Mouse (Mus musculus): ENCODE data around the gene Arrb1.
A peak's percentile ranks its signal among the peaks of the same experiment; 100 is the strongest.

Arrb1 gene

DNA sequence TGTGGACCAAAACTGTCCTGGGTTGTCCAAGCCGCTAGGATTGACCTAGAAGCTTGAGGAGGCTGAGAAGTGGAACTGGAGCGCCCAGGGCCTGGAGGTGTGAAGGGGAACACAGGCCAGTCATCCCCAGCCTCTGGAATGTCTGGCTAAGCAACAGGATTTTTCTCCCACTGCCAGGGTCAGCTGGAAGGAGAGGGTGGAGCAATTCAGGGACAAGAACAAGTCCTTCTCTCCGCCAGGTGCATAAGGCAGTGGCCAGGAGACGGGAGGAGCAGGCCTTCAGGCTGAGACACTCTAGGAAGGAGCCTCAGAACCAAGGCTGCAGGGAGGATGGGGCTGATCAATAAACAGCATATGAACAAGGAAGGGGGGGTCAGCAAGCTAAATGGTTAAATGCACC, 3.2 kb downstream of the Arrb1 start:
- DNase-seq (ENCODE audit: low spot score), result peak; percentile 40

DNA sequence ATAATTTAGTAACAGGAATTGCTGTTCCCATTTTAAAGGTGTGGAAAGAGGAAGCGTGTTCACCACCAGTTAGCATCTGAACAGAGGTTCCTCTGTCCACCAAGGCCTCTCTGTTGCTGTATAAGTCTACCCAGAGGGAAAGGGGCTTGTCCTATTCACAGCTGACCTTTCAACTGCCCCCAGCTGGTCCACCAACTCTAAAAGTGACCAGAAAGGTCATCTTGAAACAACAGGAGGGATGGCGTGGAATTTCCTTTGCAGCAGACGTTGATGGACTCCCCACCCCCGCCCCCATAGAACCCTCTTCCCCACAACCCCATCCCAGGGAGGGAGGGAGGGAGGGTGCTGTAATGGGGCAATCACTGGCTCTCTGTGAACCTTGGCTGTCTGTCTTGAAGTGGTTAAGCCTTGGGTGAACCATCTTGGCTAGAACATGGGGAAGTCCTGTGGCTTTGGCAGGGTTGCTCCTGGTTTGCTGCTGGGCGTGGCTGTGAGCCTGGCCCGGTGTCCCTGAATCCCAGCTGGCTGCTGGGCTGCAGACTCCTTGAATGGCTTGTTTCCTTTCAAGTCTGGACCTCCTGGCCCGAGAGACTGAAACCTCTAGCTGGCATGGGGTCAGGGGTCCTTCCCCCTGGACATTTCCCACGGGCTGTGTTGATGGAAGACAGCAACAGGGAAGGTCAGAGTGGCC, 4.1 kb downstream of the Arrb1 start:
- peak; percentile 60 for DNase-seq (ENCODE audit: low spot score)

DNA sequence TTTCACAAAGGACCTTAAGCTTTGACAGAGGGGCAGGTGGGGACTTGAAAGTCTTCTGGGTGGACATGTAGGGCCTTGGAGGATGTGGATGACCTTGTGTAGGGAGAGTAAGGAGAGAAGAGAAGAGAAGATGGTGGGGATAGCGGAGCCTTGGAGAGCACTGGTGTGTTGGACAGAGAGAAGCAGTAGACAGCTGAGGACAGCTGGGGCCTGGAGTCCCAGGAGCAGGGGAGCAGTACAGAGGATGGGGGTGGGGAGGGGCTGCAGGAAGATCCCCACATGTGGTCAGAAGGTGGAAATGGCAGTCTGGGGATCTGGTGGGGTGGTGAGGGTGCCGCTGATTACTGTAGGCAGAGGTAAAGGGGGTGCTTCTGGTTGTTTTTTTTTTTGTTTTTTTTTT, 4.8 kb downstream of the Arrb1 start:
- peak; percentile 55 for DNase-seq (ENCODE audit: low spot score)

GRCm38 (mm10) chr7:99541204-99541603, 5.9 kb downstream of the Arrb1 start:
- no peak for DNase-seq (ENCODE audit: low spot score)

DNA sequence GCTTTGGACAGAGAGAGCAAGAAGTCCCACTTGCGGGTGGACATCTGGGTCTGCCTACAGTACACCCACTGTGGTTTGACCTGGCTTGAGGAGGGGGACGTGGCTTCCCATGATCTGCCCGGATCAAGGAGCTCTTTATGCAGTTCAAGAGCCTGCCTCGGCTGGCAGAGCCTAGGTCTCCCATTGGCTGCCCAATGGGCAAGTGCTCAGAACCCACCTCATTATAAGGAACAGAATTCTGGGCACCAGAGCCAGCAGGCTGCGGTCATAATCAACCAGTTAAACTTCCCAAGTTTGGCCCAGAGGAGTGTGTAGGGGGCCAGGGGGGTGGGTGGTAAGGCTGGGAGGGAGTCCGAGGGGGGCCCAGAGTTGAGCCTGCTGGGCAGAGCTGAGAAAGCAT, 9.0 kb downstream of the Arrb1 start:
- DNase-seq (ENCODE audit: low spot score), result no peak

GRCm38 (mm10) chr7:99545885-99546745, 10.8 kb downstream of the Arrb1 start:
- peak; percentile 79 for DNase-seq (ENCODE audit: low spot score)

- no peak for DNase-seq (ENCODE audit: low spot score)
Observed at GRCm38 (mm10) chr7:99547584-99548487, 12.6 kb downstream of the Arrb1 start.

- no peak for DNase-seq (ENCODE audit: low spot score)
Observed at GRCm38 (mm10) chr7:99549668-99550067, 14.4 kb downstream of the Arrb1 start.

DNA sequence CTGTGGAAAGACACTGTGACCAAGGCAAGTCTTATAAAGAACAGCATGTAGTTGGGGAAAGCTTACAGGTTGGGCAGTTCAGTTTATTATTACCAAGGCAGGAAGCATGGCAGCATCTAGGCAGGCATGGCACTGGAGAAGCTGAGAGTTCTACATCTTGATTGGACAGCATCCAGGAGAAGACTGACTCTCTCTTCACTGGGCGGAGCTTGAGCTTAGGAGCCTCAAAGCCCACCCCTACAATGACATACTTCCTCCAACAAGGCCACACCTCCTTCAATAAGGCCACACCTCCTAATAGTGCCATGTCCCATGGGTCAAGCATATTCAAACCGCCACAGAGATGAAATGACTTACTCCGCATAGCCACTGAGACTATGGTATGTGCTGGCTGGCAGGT, 16.4 kb downstream of the Arrb1 start:
- no peak for DNase-seq (ENCODE audit: low spot score)

DNA sequence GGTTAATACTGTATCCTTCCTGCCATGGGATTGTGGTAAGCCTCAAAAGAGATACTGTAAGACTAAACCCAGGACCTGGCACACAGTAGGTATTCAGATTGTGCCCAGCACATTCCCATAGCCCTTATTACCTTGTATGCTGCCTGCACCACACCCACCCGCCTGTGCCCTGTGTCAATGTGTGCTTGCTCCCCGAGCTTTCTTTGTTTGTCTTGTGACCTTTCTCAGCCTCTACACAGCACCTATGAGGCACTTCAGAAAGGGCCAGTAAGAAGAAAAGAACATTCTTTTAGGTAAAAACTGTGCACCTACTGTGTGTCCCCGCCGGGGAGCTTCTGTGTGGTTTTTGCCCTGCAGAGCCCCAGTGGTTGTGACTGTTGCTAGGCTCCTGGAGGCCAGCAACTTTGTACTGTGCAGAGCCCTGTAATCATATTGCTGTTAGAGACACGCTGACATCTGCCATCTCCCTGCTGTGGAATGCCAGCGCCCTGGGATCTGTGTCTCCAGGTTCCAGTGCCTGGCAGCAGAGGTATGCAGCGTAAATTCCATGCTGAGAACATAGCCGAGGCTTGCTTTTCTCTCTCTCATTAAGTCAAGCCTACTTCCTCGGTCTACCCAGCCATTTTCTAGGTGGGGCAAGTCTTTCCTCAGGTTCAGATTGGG, 18.1 kb downstream of the Arrb1 start:
- no peak for DNase-seq (ENCODE audit: low spot score)

DNA sequence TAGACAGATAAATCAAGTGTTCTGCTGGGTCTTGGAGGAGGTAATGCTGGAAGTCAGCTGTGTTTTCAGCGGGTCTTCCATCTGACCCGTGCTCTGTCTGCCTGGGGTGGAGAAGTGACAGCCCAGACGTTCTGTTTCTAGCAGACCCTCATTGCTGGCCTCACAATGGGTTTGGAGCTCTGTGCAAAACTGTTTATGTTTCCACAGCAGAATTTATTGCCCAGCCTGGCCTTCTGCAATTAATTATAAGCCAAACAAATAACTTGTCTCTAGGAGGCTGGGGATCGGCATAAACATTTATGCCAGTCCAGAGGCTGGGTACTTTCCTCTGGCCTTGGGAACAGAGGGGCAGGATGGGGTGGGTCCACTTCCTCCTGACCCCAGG, 18.6 kb downstream of the Arrb1 start:
- no peak for DNase-seq (ENCODE audit: low spot score)

DNA sequence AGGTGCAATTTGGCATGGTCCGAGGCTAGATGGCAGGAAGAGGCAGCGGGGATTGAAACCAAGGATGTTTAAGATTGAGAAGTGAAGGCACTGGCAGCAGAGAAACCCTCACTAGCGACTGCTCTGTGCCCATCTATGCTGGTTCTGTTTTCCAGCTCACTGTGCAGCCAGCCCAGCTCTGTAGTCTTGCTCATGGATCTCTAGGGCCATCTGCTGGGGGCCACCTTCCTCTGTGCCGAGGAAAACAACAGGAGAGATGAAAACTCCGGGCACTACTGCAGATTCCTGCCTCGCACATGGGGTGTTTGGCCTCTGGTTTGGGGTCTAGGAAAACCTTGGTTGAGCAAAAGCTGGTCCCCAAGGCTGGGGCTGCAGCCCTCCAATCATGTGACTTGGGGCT, 20.6 kb downstream of the Arrb1 start:
- peak; percentile 80 for DNase-seq (ENCODE audit: low spot score)

GRCm38 (mm10) chr7:99559091-99559490, 23.8 kb downstream of the Arrb1 start:
- no peak for DNase-seq (ENCODE audit: low spot score)

GRCm38 (mm10) chr7:99562478-99562877, 27.2 kb downstream of the Arrb1 start:
- DNase-seq (ENCODE audit: low spot score), result no peak

- DNase-seq (ENCODE audit: low spot score), result no peak
Observed at GRCm38 (mm10) chr7:99563224-99563623, 28.0 kb downstream of the Arrb1 start.

DNA sequence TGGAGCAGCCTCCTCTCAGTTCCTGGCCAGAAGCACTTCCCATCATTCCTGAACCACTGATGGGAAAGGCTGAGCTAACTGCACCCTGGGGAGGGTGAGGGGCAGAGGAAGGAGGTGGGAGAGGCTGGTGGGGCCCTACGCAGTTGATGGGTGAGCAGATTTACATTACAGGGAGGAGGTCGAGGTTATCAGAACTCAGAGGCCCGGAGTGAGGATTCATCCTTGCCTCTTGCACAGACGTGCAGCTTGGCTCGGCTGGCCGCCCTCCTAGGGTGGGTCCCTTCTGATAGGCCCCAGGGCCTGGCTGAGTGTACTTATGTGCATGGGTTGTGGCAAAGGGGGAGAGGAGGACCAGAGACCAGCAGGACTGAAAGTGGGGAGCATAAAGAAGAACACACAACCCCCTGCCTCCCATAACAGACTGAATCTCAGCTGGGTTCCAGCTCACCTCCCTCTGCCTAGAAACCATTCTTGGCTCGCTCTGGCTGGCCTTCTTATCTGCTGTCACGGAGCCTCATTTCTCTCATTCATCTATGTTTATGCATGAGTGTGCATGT, 30.1 kb downstream of the Arrb1 start:
- no peak for DNase-seq (ENCODE audit: low spot score)

- DNase-seq (ENCODE audit: low spot score), result no peak
Observed at GRCm38 (mm10) chr7:99570680-99571079, 35.4 kb downstream of the Arrb1 start.

GRCm38 (mm10) chr7:99572931-99573330, 37.7 kb downstream of the Arrb1 start:
- DNase-seq (ENCODE audit: low spot score), result no peak

- DNase-seq (ENCODE audit: low spot score), result no peak
Observed at GRCm38 (mm10) chr7:99573351-99573750, 38.1 kb downstream of the Arrb1 start.

DNA sequence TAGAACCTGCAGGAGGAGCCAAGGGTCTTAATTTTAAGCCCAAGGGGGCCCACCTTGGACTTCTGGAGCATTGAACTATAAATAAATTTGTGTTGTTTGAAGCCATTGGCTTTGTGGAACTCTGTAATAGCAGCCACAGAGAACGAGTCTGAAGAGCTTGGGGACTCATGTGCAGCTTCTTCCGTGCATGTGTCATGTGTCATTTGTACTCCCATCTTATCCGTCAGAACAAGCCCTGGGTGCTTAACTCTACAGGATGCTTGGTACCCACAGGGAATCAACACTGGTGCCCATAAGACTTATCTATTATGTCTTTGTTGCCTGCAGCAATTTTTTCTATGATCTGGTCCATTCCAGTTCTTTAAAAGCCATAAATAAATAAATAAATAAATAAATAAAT, 43.0 kb downstream of the Arrb1 start:
- no peak for DNase-seq (ENCODE audit: low spot score)

DNA sequence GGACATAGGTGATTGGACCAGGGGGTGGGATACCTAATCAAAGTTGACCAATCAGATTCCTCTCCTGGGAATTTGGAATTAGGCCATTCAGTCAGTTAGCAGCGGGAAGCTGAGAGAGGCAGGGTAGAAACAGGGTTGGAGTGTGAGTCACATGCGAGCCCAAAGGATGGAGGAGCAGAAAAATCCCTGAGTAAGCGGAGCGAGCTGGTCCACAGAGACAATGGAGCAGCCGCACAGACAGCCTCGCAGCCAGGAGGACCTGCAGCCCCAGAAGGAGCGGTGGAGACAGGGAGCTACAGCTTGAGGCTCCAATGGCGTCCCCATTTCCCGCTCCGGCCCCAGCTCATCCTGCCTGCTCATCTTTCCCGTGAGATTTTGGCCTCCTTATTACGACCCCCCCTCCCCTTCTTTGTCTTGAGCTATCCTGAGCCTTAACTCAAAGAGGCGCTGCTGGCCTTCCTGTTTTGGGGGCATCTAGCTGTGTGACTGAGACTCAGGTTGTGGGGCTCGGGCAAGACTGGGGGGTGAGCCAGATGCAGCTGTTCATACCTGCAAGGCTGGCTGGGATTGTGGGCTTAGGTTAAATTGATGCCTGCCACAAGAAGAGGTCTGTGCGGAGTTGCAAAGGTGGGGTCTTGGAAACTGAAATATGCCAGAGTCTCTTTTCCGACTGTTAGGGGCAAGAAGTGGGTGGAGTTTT, 44.4 kb downstream of the Arrb1 start:
- DNase-seq (ENCODE audit: low spot score), result no peak
